Mouse (Mus musculus): ENCODE results near the gene Spats2l. TPM values are rescaled to one million over a fixed set of nuclear protein-coding genes. Genes with fewer than 3 reads are reported as not detected.
A peak's percentile ranks its signal among the peaks of the same experiment; 100 is the strongest.

The Spats2l gene
- polyA plus RNA-seq, 1 experiment from 2014 or later = 55.2 TPM

GRCm38 (mm10) chr1:57953586-57954375 lies 179.8 kb downstream of the Spats2l start:
- no peak overlapping the region for H3K4me3 ChIP-seq (ENCODE audit: low read depth, low read length)
- H3K36me3 ChIP-seq (ENCODE audit: control insufficient read depth, insufficient read depth, low read length) = no peaks in the 10 kb centered on the region
- no peaks in the 10 kb centered on the region for H3K4me1 ChIP-seq (replicated peaks; ENCODE audit: control insufficient read depth, insufficient read depth, low read length)
- no peak for ATAC-seq (ENCODE audit: low FRiP score)
- no peak overlapping the region for H3K9ac ChIP-seq (ENCODE audit: low read depth, low read length)
- no peak for DNase-seq (ENCODE audit: low spot score)
- H3K4me2 ChIP-seq (replicated peaks; ENCODE audit: low read depth, low read length) = no peak overlapping the region
- 88% methylated on average over 16 of the region's 16 CpGs for WGBS
- no peaks in the 10 kb centered on the region for H3K27me3 ChIP-seq (ENCODE audit: control insufficient read depth, insufficient read depth, low read length)
- no peaks in the 10 kb centered on the region for H3K9me3 ChIP-seq (ENCODE audit: control insufficient read depth, low read length)
- no peak overlapping the region for H3K27ac ChIP-seq (ENCODE audit: low read depth, low read length)

- ATAC-seq (ENCODE audit: low FRiP score) (no peak), DNase-seq (ENCODE audit: low spot score) (no peak)
- 90% methylated on average over 5 of the region's 5 CpGs for WGBS
Observed at GRCm38 (mm10) chr1:57954376-57954765, 180.4 kb downstream of the Spats2l start.

GRCm38 (mm10) chr1:57955774-57956173 lies 181.8 kb downstream of the Spats2l start:
- Histone ChIP-seq H3K4me3 (ENCODE audit: low read depth, low read length) (no peak overlapping the region), H3K27ac (ENCODE audit: low read depth, low read length) (no peak overlapping the region), H3K27me3 (ENCODE audit: control insufficient read depth, insufficient read depth, low read length) (no peaks in the 10 kb centered on the region), H3K9me3 (ENCODE audit: control insufficient read depth, low read length) (no peaks in the 10 kb centered on the region), H3K36me3 (ENCODE audit: control insufficient read depth, insufficient read depth, low read length) (0 out of 2 replicates have a peak, but pooled peaks cover under 1% of the 10 kb centered on the region), H3K9ac (ENCODE audit: low read depth, low read length) (no peak overlapping the region), H3K4me2 (replicated peaks; ENCODE audit: low read depth, low read length) (no peak overlapping the region), H3K4me1 (replicated peaks; ENCODE audit: control insufficient read depth, insufficient read depth, low read length) (no peaks in the 10 kb centered on the region)
- WGBS = 87% methylated on average over 1 of the region's 1 CpGs
- DNase-seq (ENCODE audit: low spot score) (no peak), ATAC-seq (ENCODE audit: low FRiP score) (no peak)

More at GRCm38 (mm10) chr1:57954376-57954765, 180.4 kb downstream of the Spats2l start:
- Histone ChIP-seq H3K4me2 (replicated peaks; ENCODE audit: low read depth, low read length) (no peak overlapping the region), H3K27ac (ENCODE audit: low read depth, low read length) (no peak overlapping the region), H3K36me3 (ENCODE audit: control insufficient read depth, insufficient read depth, low read length) (no peaks in the 10 kb centered on the region), H3K9me3 (ENCODE audit: control insufficient read depth, low read length) (no peaks in the 10 kb centered on the region), H3K27me3 (ENCODE audit: control insufficient read depth, insufficient read depth, low read length) (no peaks in the 10 kb centered on the region), H3K4me3 (ENCODE audit: low read depth, low read length) (no peak overlapping the region), H3K9ac (ENCODE audit: low read depth, low read length) (no peak overlapping the region), H3K4me1 (replicated peaks; ENCODE audit: control insufficient read depth, insufficient read depth, low read length) (no peaks in the 10 kb centered on the region)

GRCm38 (mm10) chr1:57969327-57970271 lies 195.6 kb downstream of the Spats2l start:
- Histone ChIP-seq H3K4me2 (replicated peaks; ENCODE audit: low read depth, low read length) (peak overlapping the region; percentile 60), H3K27ac (ENCODE audit: low read depth, low read length) (peak overlapping the region; percentile 60)
- WGBS = under 1% methylated on average over 65 of the region's 65 CpGs

GRCm38 (mm10) chr1:57971588-57971987 lies 197.6 kb downstream of the Spats2l start:
- Histone ChIP-seq H3K4me1 (replicated peaks; ENCODE audit: control insufficient read depth, insufficient read depth, low read length) (no peaks in the 10 kb centered on the region), H3K27me3 (ENCODE audit: control insufficient read depth, insufficient read depth, low read length) (no peaks in the 10 kb centered on the region), H3K4me2 (replicated peaks; ENCODE audit: low read depth, low read length) (no peak overlapping the region), H3K9me3 (ENCODE audit: control insufficient read depth, low read length) (no peaks in the 10 kb centered on the region), H3K4me3 (ENCODE audit: low read depth, low read length) (no peak overlapping the region), H3K27ac (ENCODE audit: low read depth, low read length) (no peak overlapping the region), H3K36me3 (ENCODE audit: control insufficient read depth, insufficient read depth, low read length) (no peaks in the 10 kb centered on the region), H3K9ac (ENCODE audit: low read depth, low read length) (no peak overlapping the region)
- ATAC-seq (ENCODE audit: low FRiP score) = no peak
- 90% methylated on average over 2 of the region's 2 CpGs for WGBS
- DNase-seq (ENCODE audit: low spot score) = no peak

More at GRCm38 (mm10) chr1:57969327-57970271, 195.6 kb downstream of the Spats2l start:
- Histone ChIP-seq H3K4me1 (replicated peaks; ENCODE audit: control insufficient read depth, insufficient read depth, low read length) (no peaks in the 10 kb centered on the region), H3K4me3 (ENCODE audit: low read depth, low read length) (peak overlapping the region; percentile 66), H3K36me3 (ENCODE audit: control insufficient read depth, insufficient read depth, low read length) (no peaks in the 10 kb centered on the region), H3K27me3 (ENCODE audit: control insufficient read depth, insufficient read depth, low read length) (no peaks in the 10 kb centered on the region), H3K9ac (ENCODE audit: low read depth, low read length) (peak overlapping the region; percentile 79), H3K9me3 (ENCODE audit: control insufficient read depth, low read length) (no peaks in the 10 kb centered on the region)
- ATAC-seq (ENCODE audit: low FRiP score) (peak; percentile 97), DNase-seq (ENCODE audit: low spot score) (peak; percentile 98)

- WGBS = 91% methylated on average over 3 of the region's 3 CpGs
- Histone ChIP-seq H3K27me3 (ENCODE audit: control insufficient read depth, insufficient read depth, low read length) (no peaks in the 10 kb centered on the region), H3K4me1 (replicated peaks; ENCODE audit: control insufficient read depth, insufficient read depth, low read length) (no peaks in the 10 kb centered on the region), H3K36me3 (ENCODE audit: control insufficient read depth, insufficient read depth, low read length) (no peaks in the 10 kb centered on the region), H3K27ac (ENCODE audit: low read depth, low read length) (no peak overlapping the region), H3K9me3 (ENCODE audit: control insufficient read depth, low read length) (no peaks in the 10 kb centered on the region), H3K4me2 (replicated peaks; ENCODE audit: low read depth, low read length) (no peak overlapping the region), H3K9ac (ENCODE audit: low read depth, low read length) (no peak overlapping the region), H3K4me3 (ENCODE audit: low read depth, low read length) (no peak overlapping the region)
- DNase-seq (ENCODE audit: low spot score) = no peak
- no peak for ATAC-seq (ENCODE audit: low FRiP score)
Observed at GRCm38 (mm10) chr1:57976860-57977259, 202.9 kb downstream of the Spats2l start.

GRCm38 (mm10) chr1:57989052-57989600 lies 215.2 kb downstream of the Spats2l start:
- WGBS = 76% methylated on average over 6 of the region's 6 CpGs
- no peak overlapping the region for H3K27ac ChIP-seq (ENCODE audit: low read depth, low read length)
- no peak overlapping the region for H3K4me3 ChIP-seq (ENCODE audit: low read depth, low read length)
- H3K27me3 ChIP-seq (ENCODE audit: control insufficient read depth, insufficient read depth, low read length) = no peaks in the 10 kb centered on the region
- H3K4me1 ChIP-seq (replicated peaks; ENCODE audit: control insufficient read depth, insufficient read depth, low read length) = no peaks in the 10 kb centered on the region
- no peak overlapping the region for H3K4me2 ChIP-seq (replicated peaks; ENCODE audit: low read depth, low read length)
- H3K9me3 ChIP-seq (ENCODE audit: control insufficient read depth, low read length) = no peaks in the 10 kb centered on the region
- DNase-seq (ENCODE audit: low spot score) (no peak), ATAC-seq (ENCODE audit: low FRiP score) (no peak)
- H3K9ac ChIP-seq (ENCODE audit: low read depth, low read length) = 0 out of 2 replicates have a peak overlapping the region, but pooled peaks have one; percentile 4
- H3K36me3 ChIP-seq (ENCODE audit: control insufficient read depth, insufficient read depth, low read length) = no peaks in the 10 kb centered on the region

GRCm38 (mm10) chr1:57991277-57991676 lies 217.3 kb downstream of the Spats2l start:
- no peak overlapping the region for H3K4me2 ChIP-seq (replicated peaks; ENCODE audit: low read depth, low read length)
- no peaks in the 10 kb centered on the region for H3K36me3 ChIP-seq (ENCODE audit: control insufficient read depth, insufficient read depth, low read length)
- ATAC-seq (ENCODE audit: low FRiP score) (no peak), DNase-seq (ENCODE audit: low spot score) (no peak)
- no peaks in the 10 kb centered on the region for H3K27me3 ChIP-seq (ENCODE audit: control insufficient read depth, insufficient read depth, low read length)
- no peaks in the 10 kb centered on the region for H3K4me1 ChIP-seq (replicated peaks; ENCODE audit: control insufficient read depth, insufficient read depth, low read length)
- 85% methylated on average over 2 of the region's 2 CpGs for whole genome bisulfite sequencing
- H3K9ac ChIP-seq (ENCODE audit: low read depth, low read length) = no peak overlapping the region
- H3K9me3 ChIP-seq (ENCODE audit: control insufficient read depth, low read length) = no peaks in the 10 kb centered on the region
- no peak overlapping the region for H3K27ac ChIP-seq (ENCODE audit: low read depth, low read length)
- no peak overlapping the region for H3K4me3 ChIP-seq (ENCODE audit: low read depth, low read length)
